9 mouse cellular contexts compared by ENCODE assay signal in the genomic region with DNA sequence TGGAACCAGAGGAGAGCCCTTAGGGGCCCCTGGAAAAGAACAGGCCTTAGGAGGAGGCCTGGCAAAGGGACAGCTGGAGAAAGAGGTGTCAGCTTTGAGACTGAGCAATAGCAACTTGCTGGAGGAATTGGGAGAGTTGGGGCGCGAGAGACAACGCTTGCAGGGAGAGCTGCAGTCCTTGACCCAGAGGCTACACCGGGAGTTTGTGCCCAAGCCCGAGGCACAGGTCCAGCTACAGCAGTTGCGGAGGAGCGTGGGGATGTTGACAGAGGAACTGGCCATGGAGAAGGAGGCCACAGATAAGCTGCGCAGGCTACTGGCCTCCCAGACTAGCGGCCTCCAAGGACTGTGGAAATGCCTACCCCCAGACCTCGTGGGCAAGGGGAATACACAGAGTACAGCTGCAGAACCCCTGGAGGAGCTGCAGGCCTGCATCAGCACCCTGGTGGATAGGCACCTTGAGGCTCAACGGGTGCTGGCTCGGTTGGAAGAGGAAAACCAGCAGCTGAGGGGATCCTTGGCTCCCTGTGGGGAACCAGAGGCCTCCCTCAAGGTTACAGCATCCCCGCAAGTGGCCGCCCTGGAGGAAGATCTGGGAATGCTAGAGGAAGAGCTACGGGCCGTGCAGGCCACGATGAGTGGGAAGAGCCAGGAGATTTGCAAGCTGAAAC. TPM values are rescaled to one million over a fixed set of nuclear protein-coding genes. Genes with fewer than 3 reads are reported as not detected.
DNase-seq lines count a peak whose midpoint lies in the region; ATAC-seq lines count a peak whose summit lies in the region.
"Had no signal": no experiment of that assay in that cellular context is flagged by ENCODE, and none has a peak within 500 bp of the region (broad histone marks: within the 10 kb centered on the region; RNA-seq: fewer than 3 reads in every experiment).

No protein-coding gene starts in this region.

- no peaks in the 10 kb centered on the region for H3K9me3 ChIP-seq in heart, embryonic 11.5 days (replicated peaks; ENCODE audit: control insufficient read depth, low read length)
- no peaks in the 10 kb centered on the region for H3K9me3 ChIP-seq in hindbrain, embryonic 13.5 days
- no peaks in the 10 kb centered on the region for H3K9me3 ChIP-seq in midbrain, embryonic 15.5 days

- peaks cover 8% of the 10 kb centered on the region; the same call in 1 of the 2 replicates for H3K4me1 ChIP-seq in heart, embryonic 11.5 days (ENCODE audit: control insufficient read depth, insufficient read depth, low read length)
- H3K4me1 ChIP-seq in hindbrain, embryonic 13.5 days (replicated peaks), result peaks cover 15% of the 10 kb centered on the region; the same call in 1 of the 2 replicates
- H3K4me1 ChIP-seq in midbrain, embryonic 15.5 days, result 0 out of 2 replicates have a peak, but pooled peaks cover 10% of the 10 kb centered on the region

- peak overlapping the region; percentile 38 for H3K4me3 ChIP-seq in heart, embryonic 11.5 days (ENCODE audit: low read depth, low read length)
- H3K4me3 ChIP-seq in hindbrain, embryonic 13.5 days, result no peak overlapping the region
- no peak overlapping the region for H3K4me3 ChIP-seq in midbrain, embryonic 15.5 days

- H3K9ac ChIP-seq in heart, embryonic 11.5 days (ENCODE audit: low read depth, low read length), result peak overlapping the region; percentile 54; the same call in 1 of the 2 replicates
- peak overlapping the region; percentile 43; the same call in 1 of the 2 replicates for H3K9ac ChIP-seq in hindbrain, embryonic 13.5 days
- no peak overlapping the region for H3K9ac ChIP-seq in midbrain, embryonic 15.5 days

- H3K27ac ChIP-seq in heart, embryonic 11.5 days (ENCODE audit: low read depth, low read length), result no peak overlapping the region
- no peak overlapping the region for H3K27ac ChIP-seq in hindbrain, embryonic 13.5 days
- no peak overlapping the region for H3K27ac ChIP-seq in midbrain, embryonic 15.5 days

- peaks cover 39% of the 10 kb centered on the region for H3K27me3 ChIP-seq in heart, embryonic 11.5 days (ENCODE audit: control insufficient read depth, insufficient read depth, low read length)
- peaks cover 40% of the 10 kb centered on the region for H3K27me3 ChIP-seq in hindbrain, embryonic 13.5 days
- no peaks in the 10 kb centered on the region for H3K27me3 ChIP-seq in midbrain, embryonic 15.5 days (replicated peaks)

- no peak for ATAC-seq in heart, embryonic 11.5 days (replicated peaks; ENCODE audit: insufficient number of reproducible peaks, low FRiP score, low TSS enrichment)
- ATAC-seq in hindbrain, embryonic 13.5 days (ENCODE audit: low FRiP score), result no peak
- no peak for ATAC-seq in midbrain, embryonic 15.5 days (replicated peaks)

- intact Hi-C loops in heart, postnatal 25 days (cut with DNase I), result no loop called here

- H3K36me3 ChIP-seq in heart, embryonic 11.5 days (ENCODE audit: control insufficient read depth, insufficient read depth, low read length), result no peaks in the 10 kb centered on the region
- H3K36me3 ChIP-seq in hindbrain, embryonic 13.5 days, result no peaks in the 10 kb centered on the region
- no peaks in the 10 kb centered on the region for H3K36me3 ChIP-seq in midbrain, embryonic 15.5 days (replicated peaks)

- DNase-seq in heart, postnatal 25 days (ENCODE audit: low spot score), result no peak
- DNase-seq in adrenal gland, postnatal 25 days, result peak; percentile 39
- no peak for DNase-seq in layer of hippocampus, postnatal 14 days (ENCODE audit: low spot score in 2 of 2)
- DNase-seq in cerebellum, adult 18-20 months, result no peak
- DNase-seq in layer of hippocampus, adult 9-11 months, result no peak
- DNase-seq: kidney, postnatal 25 days had no signal

- H3K4me2 ChIP-seq in heart, embryonic 11.5 days, result peak overlapping the region; percentile 74
- H3K4me2 ChIP-seq in hindbrain, embryonic 13.5 days, result peak overlapping the region; percentile 41
- peak overlapping the region; percentile 43 for H3K4me2 ChIP-seq in midbrain, embryonic 15.5 days

- WGBS in heart, embryonic 11.5 days (ENCODE audit: insufficient replicate concordance), result 37% methylated on average over 17 of the region's 17 CpGs
- WGBS in hindbrain, embryonic 13.5 days, result 59% methylated on average over 17 of the region's 17 CpGs
- 61% methylated on average over 17 of the region's 17 CpGs for WGBS in midbrain, embryonic 15.5 days

RNA-seq across cellular contexts. Expression of a gene that starts 11.9 kb away (rescaled TPM):
- polyA plus RNA-seq in heart, embryonic 11.5 days (2014; fragmentation: Nextera tagmentation; extraction: Ambion mirVana), result 26.9 and 30.2 TPM in 2 replicates
- 10 to 100 TPM; 14.0 to 17.5 TPM for total RNA-seq in heart, postnatal 25 days (2021)
- 27.6 and 33.1 TPM in 2 replicates for total RNA-seq in adrenal gland, postnatal 25 days (2021)
- polyA plus RNA-seq in hindbrain, embryonic 13.5 days (2015; fragmentation: Nextera tagmentation; extraction: Ambion mirVana), result 33.7 and 33.8 TPM in 2 replicates
- polyA plus RNA-seq in midbrain, embryonic 15.5 days (2015; fragmentation: Nextera tagmentation; extraction: Ambion mirVana), result 37.8 and 38.7 TPM in 2 replicates
- 10 to 100 TPM; 28.1 to 30.0 TPM for total RNA-seq in layer of hippocampus, postnatal 14 days (2021)

RNA-seq across cellular contexts. Expression of a gene that starts 14.4 kb away (rescaled TPM):
- polyA plus RNA-seq in heart, embryonic 11.5 days (2014; fragmentation: Nextera tagmentation; extraction: Ambion mirVana), result 0.15 and 0.33 TPM in 2 replicates
- total RNA-seq in heart, postnatal 25 days (2021), result under 1 TPM; 0.60 to 0.95 TPM
- 2.3 and 3.2 TPM in 2 replicates for total RNA-seq in adrenal gland, postnatal 25 days (2021)
- polyA plus RNA-seq in hindbrain, embryonic 13.5 days (2015; fragmentation: Nextera tagmentation; extraction: Ambion mirVana), result 0.84 and 0.89 TPM in 2 replicates
- 2.1 TPM in 2 replicates for polyA plus RNA-seq in midbrain, embryonic 15.5 days (2015; fragmentation: Nextera tagmentation; extraction: Ambion mirVana)
- total RNA-seq in layer of hippocampus, postnatal 14 days (2021), result 1 to 10 TPM; 6.4 to 6.5 TPM

RNA-seq across cellular contexts. Expression of a gene that starts 24.1 kb away (rescaled TPM):
- polyA plus RNA-seq in heart, embryonic 11.5 days (2014; fragmentation: Nextera tagmentation; extraction: Ambion mirVana), result 7.4 and 9.3 TPM in 2 replicates
- 1 to 10 TPM; 2.3 to 3.2 TPM for total RNA-seq in heart, postnatal 25 days (2021)
- 0.67 TPM in 1 of 2 replicates, not detected in the other for total RNA-seq in adrenal gland, postnatal 25 days (2021)
- 14.0 and 19.2 TPM in 2 replicates for polyA plus RNA-seq in hindbrain, embryonic 13.5 days (2015; fragmentation: Nextera tagmentation; extraction: Ambion mirVana)
- polyA plus RNA-seq in midbrain, embryonic 15.5 days (2015; fragmentation: Nextera tagmentation; extraction: Ambion mirVana), result 13.5 and 15.4 TPM in 2 replicates
- 10 to 100 TPM; 12.1 to 14.6 TPM for total RNA-seq in layer of hippocampus, postnatal 14 days (2021)

RNA-seq across cellular contexts. Expression of a gene that starts 38.9 kb away (rescaled TPM):
- 0.54 and 0.83 TPM in 2 replicates for polyA plus RNA-seq in heart, embryonic 11.5 days (2014; fragmentation: Nextera tagmentation; extraction: Ambion mirVana)
- 1 to 10 TPM in 1 of 2 experiments, under 1 TPM in 1; 0.84 to 1.0 TPM for total RNA-seq in heart, postnatal 25 days (2021)
- 1.9 and 2.0 TPM in 2 replicates for total RNA-seq in adrenal gland, postnatal 25 days (2021)
- 0.82 and 0.91 TPM in 2 replicates for polyA plus RNA-seq in hindbrain, embryonic 13.5 days (2015; fragmentation: Nextera tagmentation; extraction: Ambion mirVana)
- 1.5 and 1.6 TPM in 2 replicates for polyA plus RNA-seq in midbrain, embryonic 15.5 days (2015; fragmentation: Nextera tagmentation; extraction: Ambion mirVana)
- total RNA-seq in layer of hippocampus, postnatal 14 days (2021), result 1 to 10 TPM; 1.1 to 2.5 TPM

RNA-seq across cellular contexts. Expression of a gene that starts 43.1 kb away (rescaled TPM):
- polyA plus RNA-seq in heart, embryonic 11.5 days (2014; fragmentation: Nextera tagmentation; extraction: Ambion mirVana), result 31.4 and 32.7 TPM in 2 replicates
- 10 to 100 TPM; 23.1 to 25.2 TPM for total RNA-seq in heart, postnatal 25 days (2021)
- 27.5 and 32.4 TPM in 2 replicates for total RNA-seq in adrenal gland, postnatal 25 days (2021)
- 32.5 and 36.4 TPM in 2 replicates for polyA plus RNA-seq in hindbrain, embryonic 13.5 days (2015; fragmentation: Nextera tagmentation; extraction: Ambion mirVana)
- polyA plus RNA-seq in midbrain, embryonic 15.5 days (2015; fragmentation: Nextera tagmentation; extraction: Ambion mirVana), result 33.7 and 33.8 TPM in 2 replicates
- 10 to 100 TPM; 25.5 to 26.3 TPM for total RNA-seq in layer of hippocampus, postnatal 14 days (2021)
